Mouse (Mus musculus) adrenal gland, postnatal 14 days (tissue): Measurements from ENCODE around the gene Oprl1. TPM values are rescaled to one million over a fixed set of nuclear protein-coding genes. Genes with fewer than 3 reads are reported as not detected.

ENCODE experiments used
- DNase-seq: peaks from one replicate; pipeline ENCODE4 v3.0.0; 2021; ENCODE audit warnings: mixed read lengths
- long read RNA-seq, 2 experiments: library from polyadenylated mRNA; stranded (forward); transcript quantifications; one replicate each; pipeline ENCODE4 v2.0.0; 2021
- total RNA-seq: library from RNA; stranded (reverse); gene quantifications from 2 replicates; pipeline ENCODE4 v1.2.3, GENCODE M21; 2021

Gene Oprl1
- 1.5 and 2.7 TPM in 2 replicates for total RNA-seq
- long read RNA-seq, experiment 1, partial matches to known transcripts = 0 of 1 reads
- long read RNA-seq, experiment 1, other reads (novel, unspliced or antisense) = 0 of 1 reads
- long read RNA-seq, experiment 2, partial matches to known transcripts = 0 of 2 reads
- long read RNA-seq, experiment 2, other reads (novel, unspliced or antisense) = 1 of 2 reads

- no peak for DNase-seq
These were observed at the start of gene Oprl1 for GRCm38 (mm10) chr2:181714903-181715326. Gene Oprl1, plus strand, starts transcription at chr2:181715016.

- peak; percentile 59 for DNase-seq
These were observed 44.4 kb upstream of the Oprl1 start for GRCm38 (mm10) chr2:181670285-181670912.

GRCm38 (mm10) chr2:181670913-181671311 is 43.9 kb upstream of the Oprl1 start:
- no peak for DNase-seq

- peak; percentile 71 for DNase-seq
These were observed 43.5 kb upstream of the Oprl1 start, which contains the start of gene Sox18 for GRCm38 (mm10) chr2:181671326-181671725. Gene Sox18, minus strand, starts transcription at chr2:181671640.

GRCm38 (mm10) chr2:181671984-181672383 is 42.8 kb upstream of the Oprl1 start:
- DNase-seq = no peak

- DNase-seq = peak; percentile 65
These were observed 41.3 kb upstream of the Oprl1 start for GRCm38 (mm10) chr2:181673501-181673900.

- DNase-seq = no peak
These were observed 39.9 kb upstream of the Oprl1 start for GRCm38 (mm10) chr2:181674934-181675333.

GRCm38 (mm10) chr2:181675454-181675853 is 39.4 kb upstream of the Oprl1 start:
- peak; percentile 86 for DNase-seq

GRCm38 (mm10) chr2:181676424-181676823 is 38.4 kb upstream of the Oprl1 start:
- DNase-seq = no peak

- peak; percentile 54 for DNase-seq
These were observed 37.6 kb upstream of the Oprl1 start for GRCm38 (mm10) chr2:181677096-181677754.

- DNase-seq = peak; percentile 49
These were observed 37.1 kb upstream of the Oprl1 start for GRCm38 (mm10) chr2:181677755-181678098.

GRCm38 (mm10) chr2:181678780-181679179 is 36.0 kb upstream of the Oprl1 start:
- peak; percentile 86 for DNase-seq

- DNase-seq = peak; percentile 84
These were observed 34.7 kb upstream of the Oprl1 start, which contains the start of gene Tcea2 for GRCm38 (mm10) chr2:181679951-181680715. Gene Tcea2, plus strand, starts transcription at chr2:181680310.

GRCm38 (mm10) chr2:181680716-181681117 is 34.1 kb upstream of the Oprl1 start:
- DNase-seq = peak; percentile 34

GRCm38 (mm10) chr2:181681978-181682377 is 32.8 kb upstream of the Oprl1 start:
- no peak for DNase-seq

GRCm38 (mm10) chr2:181683381-181683780 is 31.4 kb upstream of the Oprl1 start:
- DNase-seq = peak; percentile 48

- DNase-seq = no peak
These were observed 30.1 kb upstream of the Oprl1 start for GRCm38 (mm10) chr2:181684713-181685112.

- no peak for DNase-seq
These were observed 29.1 kb upstream of the Oprl1 start for GRCm38 (mm10) chr2:181685686-181686085.

GRCm38 (mm10) chr2:181687586-181687985 is 27.2 kb upstream of the Oprl1 start:
- no peak for DNase-seq

GRCm38 (mm10) chr2:181689466-181690160 is 25.2 kb upstream of the Oprl1 start:
- DNase-seq = no peak

- no peak for DNase-seq
These were observed 23.7 kb upstream of the Oprl1 start for GRCm38 (mm10) chr2:181691083-181691482.

GRCm38 (mm10) chr2:181691571-181691970 is 23.2 kb upstream of the Oprl1 start:
- DNase-seq = no peak
